Mouse (Mus musculus): ENCODE results near the gene Zfp94.

GRCm38 (mm10) chr7:24356081-24356480, 39.6 kb upstream of the Zfp94 start:
- TF ChIP-seq CTCF (IDR thresholded peaks at IDR 0.05; ENCODE audit: borderline replicate concordance, insufficient read depth, low read length) = no peak
- TF ChIP-seq POLR2A (IDR thresholded peaks at IDR 0.05; ENCODE audit: low read depth, low read length) = no peak

All from embryonic fibroblast, embryonic 13.5 days (primary cell).